Mouse (Mus musculus) heart, postnatal 0 days (tissue): ENCODE data around the gene Olfr1174-ps. TPM values are rescaled to one million over a fixed set of nuclear protein-coding genes. Genes with fewer than 3 reads are reported as not detected.

Experiments
- ATAC-seq: fragments of 200-750 bp; cut with Nextera tagmentation; 2 replicates; pipeline ENCODE4 v1.8.0; 2017; ENCODE audit warnings: low read depth, moderate number of reproducible peaks, moderate library complexity; ENCODE audit not compliant: insufficient read depth
- DNase-seq: peaks from one replicate; pipeline ENCODE4 v3.0.0-alpha.2; 2016; ENCODE audit warnings: low spot score
- H3K27ac ChIP-seq: fragments of 300-500 bp; sonication (generic); 2 replicates; pipeline ENCODE4 v1.5.1; 2014; ENCODE audit warnings: low read depth, mild to moderate bottlenecking
- H3K27me3 ChIP-seq: fragments of 300-500 bp; sonication (generic); 2 replicates; pipeline ENCODE4 v1.6.1; 2014; ENCODE audit warnings: low read length, mixed read lengths; ENCODE audit not compliant: control insufficient read depth, insufficient read depth
- H3K36me3 ChIP-seq: fragments of 300-500 bp; sonication (generic); replicated peaks from 2 replicates; pipeline ENCODE4 v1.6.1; 2014; ENCODE audit warnings: low read length, mixed read lengths; ENCODE audit not compliant: control insufficient read depth, insufficient read depth
- H3K4me1 ChIP-seq: fragments of 300-500 bp; sonication (generic); 2 replicates; pipeline ENCODE4 v1.6.1; 2014; ENCODE audit warnings: antibody characterized with exemption; ENCODE audit not compliant: control insufficient read depth, insufficient read depth
- H3K4me2 ChIP-seq: fragments of 300-500 bp; sonication (generic); 2 replicates; pipeline ENCODE4 v1.6.1; 2014; ENCODE audit warnings: low read depth, mild to moderate bottlenecking, low read length, moderate library complexity
- H3K4me3 ChIP-seq: fragments of 300-500 bp; sonication (generic); 2 replicates; pipeline ENCODE4 v1.5.1; 2014; ENCODE audit warnings: low read depth, low read length
- H3K9ac ChIP-seq: fragments of 300-500 bp; sonication (generic); replicated peaks from 2 replicates; pipeline ENCODE4 v1.6.1; 2014; ENCODE audit warnings: low read depth, low read length, mixed read lengths
- H3K9me3 ChIP-seq: fragments of 300-500 bp; sonication (generic); replicated peaks from 2 replicates; pipeline ENCODE4 v1.6.1; 2016; ENCODE audit warnings: low read length; ENCODE audit not compliant: control insufficient read depth
- CTCF ChIP-seq: IDR thresholded peaks from 2 replicates; pipeline ENCODE4 v1.5.1; 2016; ENCODE audit warnings: antibody characterized with exemption, control low read depth, low read depth
- EP300 ChIP-seq: IDR thresholded peaks from 2 replicates; pipeline ENCODE4 v1.6.1; 2016; ENCODE audit warnings: antibody characterized with exemption, low read depth
- WGBS: fragments of 180-500 bp; shearing (Covaris S2); extraction: QIAGEN DNeasy Blood & Tissue Kit; methylation state at CpG from one replicate; pipeline ENCODE4 v1.1.7; 2014; 5-methylcytosine and 5-hydroxymethylcytosine counted together
- polyA plus RNA-seq: library from polyadenylated mRNA; unstranded; fragments of >200 nt; fragmentation: Nextera tagmentation; extraction: Ambion mirVana; gene quantifications from 2 replicates; pipeline ENCODE4 v1.2.1, GENCODE M21; 2015
- total RNA-seq: library from RNA; depleted of rRNA; stranded (reverse); fragments of >200 nt; gene quantifications from 2 replicates; pipeline ENCODE4 v1.2.3, GENCODE M21; 2014; ENCODE audit warnings: low replicate concordance; rRNA removed

Olfr1174-ps gene
- not detected in 2 replicates for total RNA-seq
- polyA plus RNA-seq: not detected in 2 replicates

- H3K9ac ChIP-seq: no peak within 1 kb of the TSS
- DNase-seq: no peak
- no peaks in the 10 kb centered on the region for H3K9me3 ChIP-seq
- H3K27me3 ChIP-seq: no peaks in the 10 kb centered on the region
- no peaks in the 10 kb centered on the region for H3K36me3 ChIP-seq
- TF ChIP-seq EP300: no peak
- TF ChIP-seq CTCF: no peak
- WGBS: 74% methylated on average over 4 of the region's 4 CpGs
- H3K27ac ChIP-seq: no peak within 1 kb of the TSS
- H3K4me1 ChIP-seq: no peaks in the 10 kb centered on the region
- H3K4me3 ChIP-seq: no peak within 1 kb of the TSS
- no peak within 1 kb of the TSS for H3K4me2 ChIP-seq
- ATAC-seq: no peak
Measured at GRCm38 (mm10) chr2:88315035-88315434, at the start of gene Olfr1174-ps. TSS of gene Olfr1174-ps (minus strand) at chr2:88315135.

DNA sequence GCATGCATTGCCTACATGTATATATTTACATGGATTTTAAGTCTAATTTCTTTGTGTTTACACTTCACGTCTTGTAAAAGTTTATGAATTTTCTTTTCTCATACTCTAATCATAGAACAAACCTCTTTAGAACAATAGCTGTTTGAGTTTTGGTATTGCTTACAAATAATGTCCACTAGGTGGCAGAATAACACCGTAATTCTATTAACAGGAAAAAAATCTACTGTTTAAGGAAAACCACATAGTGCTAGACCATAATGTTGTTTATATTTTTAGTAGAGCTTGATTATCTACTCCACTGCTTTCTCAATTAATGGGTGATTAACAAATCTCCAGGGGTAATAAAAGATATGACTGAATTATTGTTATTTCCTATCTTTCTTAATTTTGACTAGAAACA, 41.4 kb upstream of the Olfr1174-ps start:
- Histone ChIP-seq H3K36me3 (no peaks in the 10 kb centered on the region), H3K27me3 (no peaks in the 10 kb centered on the region), H3K9me3 (no peaks in the 10 kb centered on the region), H3K9ac (no peak overlapping the region), H3K4me3 (no peak overlapping the region), H3K4me2 (no peak overlapping the region), H3K4me1 (no peaks in the 10 kb centered on the region), H3K27ac (no peak overlapping the region)
- TF ChIP-seq CTCF (peak; percentile 48), EP300 (no peak)
- ATAC-seq (no peak), DNase-seq (peak; percentile 30)
- WGBS: 0% methylated on average over 2 of the region's 2 CpGs

DNA sequence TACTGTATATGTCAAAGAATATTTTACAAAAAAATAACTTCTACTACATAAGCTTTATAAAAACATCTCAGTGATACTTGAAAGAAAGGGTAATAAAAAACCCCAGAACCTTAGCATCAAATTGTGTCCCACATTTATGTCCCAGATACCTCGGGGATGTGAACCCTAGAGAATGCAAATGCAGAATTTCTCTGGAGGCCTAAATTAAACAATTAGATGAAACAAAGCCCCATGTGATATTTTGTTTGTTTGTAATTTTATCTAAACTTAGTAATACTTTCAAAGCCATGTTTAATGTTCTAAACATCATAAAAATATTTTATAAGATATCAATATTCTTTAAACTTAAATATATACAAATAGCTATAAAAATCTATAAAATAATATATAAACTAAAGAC, 31.5 kb upstream of the Olfr1174-ps start, which contains the start of gene Olfr1177-ps:
Gene Olfr1177-ps, minus strand, starts transcription at position 101 of the 400 bp plus-strand sequence.
- ATAC-seq: no peak
- no peak for DNase-seq
- WGBS: 62% methylated on average over 1 of the region's 1 CpGs
- H3K4me3 ChIP-seq: no peak within 1 kb of the TSS
- no peak within 1 kb of the TSS for H3K27ac ChIP-seq
- no peaks in the 10 kb centered on the region for H3K27me3 ChIP-seq
- H3K4me1 ChIP-seq: no peaks in the 10 kb centered on the region
- no peak within 1 kb of the TSS for H3K9ac ChIP-seq
- TF ChIP-seq CTCF (no peak), EP300 (no peak)
- no peak within 1 kb of the TSS for H3K4me2 ChIP-seq
- H3K9me3 ChIP-seq: no peaks in the 10 kb centered on the region
- no peaks in the 10 kb centered on the region for H3K36me3 ChIP-seq

DNA sequence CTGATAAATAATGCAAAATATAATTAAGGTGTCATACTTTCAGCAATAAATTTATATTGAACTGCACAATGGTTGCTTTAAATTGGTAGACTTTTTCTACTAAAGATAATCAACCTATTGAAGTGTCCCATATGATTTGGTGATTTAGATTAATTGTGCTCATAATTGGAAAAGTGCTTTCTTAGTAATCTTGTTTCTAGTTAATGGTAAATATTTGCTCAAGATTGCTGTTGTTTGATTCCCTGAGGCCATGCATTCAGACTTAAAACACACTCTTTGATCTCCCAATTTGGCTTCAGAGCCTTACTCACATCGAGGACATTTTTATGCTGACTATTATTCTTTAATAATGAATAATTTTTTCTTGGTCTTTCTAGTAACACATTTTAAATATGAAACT, 21.5 kb upstream of the Olfr1174-ps start, which contains the start of gene Olfr1176:
Gene Olfr1176, plus strand, starts transcription at position 301 of the 400 bp plus-strand sequence.
- H3K9me3 ChIP-seq: no peaks in the 10 kb centered on the region
- no peak for TF ChIP-seq CTCF
- TF ChIP-seq EP300: no peak
- no peak within 1 kb of the TSS for H3K27ac ChIP-seq
- no peak for DNase-seq
- H3K4me1 ChIP-seq: no peaks in the 10 kb centered on the region
- H3K27me3 ChIP-seq: no peaks in the 10 kb centered on the region
- no peak for ATAC-seq
- H3K4me2 ChIP-seq: no peak within 1 kb of the TSS
- no peak within 1 kb of the TSS for H3K9ac ChIP-seq
- WGBS: 53% methylated on average over 1 of the region's 1 CpGs
- H3K4me3 ChIP-seq: no peak within 1 kb of the TSS
- no peaks in the 10 kb centered on the region for H3K36me3 ChIP-seq

DNA sequence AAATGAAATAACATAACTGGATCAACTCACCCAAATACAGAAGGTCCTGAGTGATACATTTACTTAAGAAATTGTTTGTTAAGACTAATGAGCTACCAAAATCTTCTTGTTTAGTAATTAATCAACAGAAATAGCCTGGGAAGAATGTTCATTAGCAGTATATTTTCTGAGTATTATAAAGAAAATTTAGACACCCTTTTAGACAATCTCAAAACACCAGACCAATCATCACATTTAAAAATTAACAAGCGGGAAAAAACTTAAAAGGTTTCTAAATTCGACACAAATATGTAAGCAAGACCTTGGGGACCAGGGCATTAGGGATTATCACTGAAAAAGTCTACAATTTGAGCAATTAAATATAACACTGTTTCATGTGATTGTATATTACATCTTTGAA, 12.2 kb upstream of the Olfr1174-ps start, which contains the start of gene Olfr1175-ps:
Gene Olfr1175-ps, minus strand, starts transcription at position 101 of the 400 bp plus-strand sequence.
- 64% methylated on average over 2 of the region's 2 CpGs for WGBS
- Histone ChIP-seq H3K9me3 (no peaks in the 10 kb centered on the region), H3K36me3 (no peaks in the 10 kb centered on the region), H3K27ac (no peak within 1 kb of the TSS), H3K4me1 (no peaks in the 10 kb centered on the region), H3K4me3 (no peak within 1 kb of the TSS), H3K9ac (no peak within 1 kb of the TSS), H3K27me3 (no peaks in the 10 kb centered on the region), H3K4me2 (no peak within 1 kb of the TSS)
- TF ChIP-seq CTCF: no peak
- TF ChIP-seq EP300: no peak
- DNase-seq: no peak
- no peak for ATAC-seq

DNA sequence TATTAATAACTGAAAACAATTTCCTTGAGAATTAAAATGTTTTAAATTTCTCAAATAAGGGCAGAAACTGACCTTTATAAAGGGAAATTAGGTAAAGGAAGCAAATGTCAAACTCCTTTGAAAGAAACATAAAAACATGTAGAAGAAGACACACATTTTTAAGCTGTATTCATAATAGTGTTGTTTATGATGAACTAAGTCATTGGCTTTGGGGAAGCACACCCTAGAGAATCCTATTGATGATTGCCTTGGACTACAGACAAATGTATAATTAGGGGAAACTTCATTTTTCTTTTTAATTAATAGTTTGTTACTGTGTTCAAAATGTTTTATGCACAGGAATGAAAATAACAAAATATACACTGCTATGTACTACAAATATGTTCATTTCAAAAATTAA, 35.2 kb downstream of the Olfr1174-ps start, which contains the start of gene Olfr1173:
Gene Olfr1173, minus strand, starts transcription at position 101 of the 400 bp plus-strand sequence.
- no peak for TF ChIP-seq CTCF
- TF ChIP-seq EP300: no peak
- no peak within 1 kb of the TSS for H3K27ac ChIP-seq
- no peak within 1 kb of the TSS for H3K4me2 ChIP-seq
- no peak within 1 kb of the TSS for H3K4me3 ChIP-seq
- DNase-seq: no peak
- H3K36me3 ChIP-seq: no peaks in the 10 kb centered on the region
- H3K27me3 ChIP-seq: no peaks in the 10 kb centered on the region
- H3K4me1 ChIP-seq: no peaks in the 10 kb centered on the region
- ATAC-seq: no peak
- H3K9me3 ChIP-seq: no peaks in the 10 kb centered on the region
- H3K9ac ChIP-seq: no peak within 1 kb of the TSS

Other genes with a start within 250 kb of the Olfr1174-ps start
- gene Olfr1163, start 243.3 kb downstream of the Olfr1174-ps start, total RNA-seq: not detected in 2 replicates
- gene Olfr1163, start 243.3 kb downstream of the Olfr1174-ps start, polyA plus RNA-seq: not detected in 2 replicates
- not detected in 2 replicates for gene Olfr1164, start 221.2 kb downstream of the Olfr1174-ps start, total RNA-seq
- gene Olfr1164, start 221.2 kb downstream of the Olfr1174-ps start, polyA plus RNA-seq: not detected in 2 replicates
- gene Olfr1166, start 186.9 kb downstream of the Olfr1174-ps start, total RNA-seq: not detected in 2 replicates
- not detected in 2 replicates for gene Olfr1166, start 186.9 kb downstream of the Olfr1174-ps start, polyA plus RNA-seq
- not detected in 2 replicates for gene Olfr1167, start 159.9 kb downstream of the Olfr1174-ps start, total RNA-seq
- gene Olfr1167, start 159.9 kb downstream of the Olfr1174-ps start, polyA plus RNA-seq: not detected in 2 replicates
- gene Olfr1168, start 133.3 kb downstream of the Olfr1174-ps start, total RNA-seq: not detected in 2 replicates
- gene Olfr1168, start 133.3 kb downstream of the Olfr1174-ps start, polyA plus RNA-seq: not detected in 2 replicates
- gene Olfr1170, start 86.8 kb downstream of the Olfr1174-ps start, total RNA-seq: not detected in 2 replicates
- not detected in 2 replicates for gene Olfr1170, start 86.8 kb downstream of the Olfr1174-ps start, polyA plus RNA-seq
- not detected in 2 replicates for gene Olfr1173, start 35.3 kb downstream of the Olfr1174-ps start, total RNA-seq
- not detected in 2 replicates for gene Olfr1173, start 35.3 kb downstream of the Olfr1174-ps start, polyA plus RNA-seq
- not detected in 2 replicates for gene Olfr1175-ps, start 12.1 kb upstream of the Olfr1174-ps start, total RNA-seq
- not detected in 2 replicates for gene Olfr1175-ps, start 12.1 kb upstream of the Olfr1174-ps start, polyA plus RNA-seq
- not detected in 2 replicates for gene Olfr1176, start 21.6 kb upstream of the Olfr1174-ps start, total RNA-seq
- not detected in 2 replicates for gene Olfr1176, start 21.6 kb upstream of the Olfr1174-ps start, polyA plus RNA-seq
- gene Olfr1177-ps, start 31.4 kb upstream of the Olfr1174-ps start, total RNA-seq: not detected in 2 replicates
- not detected in 2 replicates for gene Olfr1177-ps, start 31.4 kb upstream of the Olfr1174-ps start, polyA plus RNA-seq
- gene Olfr1178, start 71.9 kb upstream of the Olfr1174-ps start, total RNA-seq: not detected in 2 replicates
- not detected in 2 replicates for gene Olfr1178, start 71.9 kb upstream of the Olfr1174-ps start, polyA plus RNA-seq
- not detected in 2 replicates for gene Olfr1179, start 91.3 kb upstream of the Olfr1174-ps start, total RNA-seq
- gene Olfr1179, start 91.3 kb upstream of the Olfr1174-ps start, polyA plus RNA-seq: not detected in 2 replicates
- gene Olfr1180, start 104.0 kb upstream of the Olfr1174-ps start, total RNA-seq: not detected in 2 replicates
- gene Olfr1180, start 104.0 kb upstream of the Olfr1174-ps start, polyA plus RNA-seq: not detected in 2 replicates
- not detected in 2 replicates for gene Olfr1181, start 111.0 kb upstream of the Olfr1174-ps start, total RNA-seq
- gene Olfr1181, start 111.0 kb upstream of the Olfr1174-ps start, polyA plus RNA-seq: not detected in 2 replicates
- not detected in 2 replicates for gene Gm13757, start 134.0 kb upstream of the Olfr1174-ps start, total RNA-seq
- not detected in 2 replicates for gene Gm13757, start 134.0 kb upstream of the Olfr1174-ps start, polyA plus RNA-seq
- gene Olfr1183, start 139.7 kb upstream of the Olfr1174-ps start, total RNA-seq: not detected in 2 replicates
- gene Olfr1183, start 139.7 kb upstream of the Olfr1174-ps start, polyA plus RNA-seq: not detected in 2 replicates
- gene Olfr1184, start 168.5 kb upstream of the Olfr1174-ps start, total RNA-seq: not detected in 2 replicates
- not detected in 2 replicates for gene Olfr1184, start 168.5 kb upstream of the Olfr1174-ps start, polyA plus RNA-seq
- not detected in 2 replicates for gene Olfr1185-ps1, start 178.2 kb upstream of the Olfr1174-ps start, total RNA-seq
- gene Olfr1185-ps1, start 178.2 kb upstream of the Olfr1174-ps start, polyA plus RNA-seq: not detected in 2 replicates
- not detected in 2 replicates for gene Olfr1186, start 203.4 kb upstream of the Olfr1174-ps start, total RNA-seq
- gene Olfr1186, start 203.4 kb upstream of the Olfr1174-ps start, polyA plus RNA-seq: not detected in 2 replicates
- not detected in 2 replicates for gene Olfr1188, start 241.8 kb upstream of the Olfr1174-ps start, total RNA-seq
- not detected in 2 replicates for gene Olfr1188, start 241.8 kb upstream of the Olfr1174-ps start, polyA plus RNA-seq